Mouse (Mus musculus) heart, embryonic 11.5 days (tissue): ENCODE data around the gene Cln3. TPM values are rescaled to one million over a fixed set of nuclear protein-coding genes. Genes with fewer than 3 reads are reported as not detected.
A peak's percentile ranks its signal among the peaks of the same experiment; 100 is the strongest.

Experiments
- ATAC-seq: fragments of 200-750 bp; cut with Nextera tagmentation; replicated peaks from 2 replicates; pipeline ENCODE4 v1.8.0; 2017; ENCODE audit warnings: moderate library complexity; ENCODE audit not compliant: insufficient number of reproducible peaks, low FRiP score, low TSS enrichment
- H3K27ac ChIP-seq: fragments of 300-500 bp; sonication (generic); 2 replicates; pipeline ENCODE4 v1.5.1; 2014; ENCODE audit warnings: mild to moderate bottlenecking, low read depth, low read length
- H3K27me3 ChIP-seq: fragments of 300-500 bp; sonication (generic); 2 replicates; pipeline ENCODE4 v1.6.1; 2014; ENCODE audit warnings: mild to moderate bottlenecking, low read length, mixed read lengths; ENCODE audit not compliant: control insufficient read depth, insufficient read depth
- H3K36me3 ChIP-seq: fragments of 300-500 bp; sonication (generic); 2 replicates; pipeline ENCODE4 v1.6.1; 2014; ENCODE audit warnings: mild to moderate bottlenecking, low read length, moderate library complexity, mixed read lengths; ENCODE audit not compliant: control insufficient read depth, insufficient read depth
- H3K4me1 ChIP-seq: fragments of 300-500 bp; sonication (generic); 2 replicates; pipeline ENCODE4 v1.6.1; 2014; ENCODE audit warnings: low read length; ENCODE audit not compliant: control insufficient read depth, insufficient read depth
- H3K4me2 ChIP-seq: fragments of 300-500 bp; sonication (generic); 2 replicates; pipeline ENCODE4 v1.6.1; 2014; ENCODE audit warnings: mild to moderate bottlenecking, moderate library complexity
- H3K4me3 ChIP-seq: fragments of 300-500 bp; sonication (generic); 2 replicates; pipeline ENCODE4 v1.5.1; 2014; ENCODE audit warnings: low read depth, low read length
- H3K9ac ChIP-seq: fragments of 300-500 bp; sonication (generic); 2 replicates; pipeline ENCODE4 v1.6.1; 2014; ENCODE audit warnings: mild to moderate bottlenecking, low read depth, low read length, moderate library complexity
- H3K9me3 ChIP-seq: fragments of 300-500 bp; sonication (generic); replicated peaks from 2 replicates; pipeline ENCODE4 v1.6.1; 2016; ENCODE audit warnings: low read length; ENCODE audit not compliant: control insufficient read depth
- WGBS: fragments of 180-500 bp; shearing (Covaris S2); extraction: QIAGEN DNeasy Blood & Tissue Kit; methylation state at CpG from one replicate; pipeline ENCODE4 v1.1.7; 2014; ENCODE audit not compliant: insufficient replicate concordance; 5-methylcytosine and 5-hydroxymethylcytosine counted together
- polyA plus RNA-seq: library from polyadenylated mRNA; unstranded; fragments of >200 nt; fragmentation: Nextera tagmentation; extraction: Ambion mirVana; gene quantifications from 2 replicates; pipeline ENCODE4 v1.2.1, GENCODE M21; 2014

The Cln3 gene
- polyA plus RNA-seq, 1 experiment from 2014 or later, result 19.7 TPM

- ATAC-seq, result no peak
- Histone ChIP-seq H3K9me3 (no peaks in the 10 kb centered on the region), H3K36me3 (no peaks in the 10 kb centered on the region), H3K27ac (peak within 1 kb of the TSS; percentile 58; the same call in 1 of the 2 replicates), H3K4me2 (peak within 1 kb of the TSS; percentile 93), H3K4me1 (peaks cover 8% of the 10 kb centered on the region; the same call in 1 of the 2 replicates), H3K9ac (no peak within 1 kb of the TSS), H3K4me3 (peak within 1 kb of the TSS; percentile 61), H3K27me3 (peaks cover 12% of the 10 kb centered on the region)
- WGBS, result 62% methylated on average over 8 of the region's 8 CpGs
Measured at GRCm38 (mm10) chr7:126584506-126584977, 1.1 kb downstream of the Cln3 start, which contains the start of gene Apobr. Apobr (plus strand) TSS chr7:126584942.

DNA sequence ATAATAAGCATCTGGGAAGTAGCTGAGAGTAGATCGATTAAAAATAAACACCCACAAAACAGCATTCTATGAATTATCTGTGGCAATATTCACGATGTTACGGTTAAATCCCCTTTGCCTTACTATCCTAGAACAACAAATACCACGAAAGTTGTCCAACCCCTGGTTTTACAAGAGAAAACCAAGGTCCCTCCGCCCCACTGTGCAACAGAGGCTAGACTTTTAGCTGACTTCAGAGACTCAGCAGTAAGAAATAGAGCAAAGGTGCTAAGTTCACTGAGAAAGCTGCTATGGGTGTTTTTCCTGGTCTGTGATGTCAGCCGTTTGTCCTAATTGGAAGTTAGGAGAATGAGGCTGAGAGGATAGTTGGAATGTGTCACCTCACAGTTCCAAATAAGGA, 1.9 kb downstream of the Cln3 start:
- peak overlapping the region; percentile 58; the same call in 1 of the 2 replicates for H3K27ac ChIP-seq
- peak overlapping the region; percentile 61 for H3K4me3 ChIP-seq
- peak overlapping the region; percentile 93 for H3K4me2 ChIP-seq
- peaks cover 8% of the 10 kb centered on the region; the same call in 1 of the 2 replicates for H3K4me1 ChIP-seq
- H3K9me3 ChIP-seq, result no peaks in the 10 kb centered on the region
- no peaks in the 10 kb centered on the region for H3K36me3 ChIP-seq
- peaks cover 12% of the 10 kb centered on the region for H3K27me3 ChIP-seq
- ATAC-seq, result no peak
- WGBS, result 48% methylated on average over 6 of the region's 6 CpGs
- peak overlapping the region; percentile 78; the same call in 1 of the 2 replicates for H3K9ac ChIP-seq

DNA sequence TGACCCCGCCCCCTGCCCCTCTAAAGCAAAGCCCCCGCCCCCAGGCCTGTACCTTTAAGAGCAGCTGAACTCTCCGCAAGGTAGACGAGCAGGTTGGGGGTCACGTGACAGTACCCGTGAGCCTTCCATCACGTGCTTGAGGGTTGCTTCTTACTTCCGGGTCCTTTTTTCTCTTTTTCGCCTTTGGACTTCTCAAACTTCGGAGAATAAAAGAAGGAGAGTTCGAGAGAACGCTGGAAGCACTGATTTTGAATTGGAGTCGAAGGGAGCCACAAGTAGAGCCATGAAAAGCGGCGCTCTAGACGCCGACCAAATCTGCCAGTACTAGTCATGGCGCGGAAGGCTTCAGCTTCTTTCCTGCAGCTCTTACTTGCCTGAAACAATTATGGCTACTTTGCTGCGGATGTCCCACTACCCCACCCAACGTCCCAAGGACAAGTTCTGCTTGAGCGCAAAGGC, 2.3 kb downstream of the Cln3 start:
- H3K9ac ChIP-seq, result peak overlapping the region; percentile 78
- H3K4me1 ChIP-seq, result peaks cover 8% of the 10 kb centered on the region; the same call in 1 of the 2 replicates
- no peaks in the 10 kb centered on the region for H3K9me3 ChIP-seq
- peak overlapping the region; percentile 61 for H3K4me3 ChIP-seq
- H3K27ac ChIP-seq, result peak overlapping the region; percentile 58
- peaks cover 8% of the 10 kb centered on the region for H3K27me3 ChIP-seq
- ATAC-seq, result peak; percentile 85
- WGBS, result under 1% methylated on average over 22 of the region's 22 CpGs
- H3K36me3 ChIP-seq, result no peaks in the 10 kb centered on the region
- peak overlapping the region; percentile 93 for H3K4me2 ChIP-seq

DNA sequence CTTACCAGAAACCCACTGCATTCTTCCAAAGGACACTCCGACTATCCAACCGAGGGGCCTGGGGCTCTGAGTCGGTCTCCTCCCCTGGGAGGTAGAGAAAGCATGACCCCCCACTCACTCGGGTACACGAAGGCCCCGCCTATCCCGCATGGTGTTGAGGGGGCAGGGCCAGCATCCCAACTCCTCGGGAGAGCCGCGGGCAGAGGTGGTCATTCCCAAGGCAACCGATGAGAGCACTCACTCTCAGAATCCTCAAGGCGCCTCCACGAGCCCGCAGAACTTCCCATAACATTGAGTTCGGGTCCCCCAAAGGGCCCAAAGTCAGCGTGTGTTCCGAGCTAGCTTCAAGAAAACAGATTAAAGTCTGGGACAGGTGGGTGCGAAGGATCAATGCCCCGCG, 2.9 kb downstream of the Cln3 start:
- H3K27ac ChIP-seq, result no peak overlapping the region
- WGBS, result 3% methylated on average over 20 of the region's 20 CpGs
- ATAC-seq, result no peak

DNA sequence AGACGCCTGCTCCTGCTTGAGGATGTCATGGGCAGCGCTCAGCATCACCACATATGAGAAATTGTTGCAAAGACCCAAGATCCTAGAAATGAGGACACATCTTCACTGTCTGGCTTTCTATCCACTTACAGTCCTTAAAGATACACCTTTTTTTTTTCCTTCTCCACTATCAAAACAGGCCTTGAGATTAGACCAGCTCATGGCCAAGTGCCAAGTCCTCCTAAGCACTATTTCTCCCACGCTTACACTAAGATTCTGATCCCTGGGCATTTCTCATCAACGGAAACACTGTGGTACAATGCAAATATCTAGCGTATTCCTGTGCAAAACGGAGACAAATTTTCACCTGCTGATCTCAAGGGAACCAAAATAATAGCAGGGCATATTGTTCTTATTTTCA, 4.0 kb downstream of the Cln3 start:
- Histone ChIP-seq H3K27ac (no peak overlapping the region), H3K4me2 (no peak overlapping the region), H3K36me3 (no peaks in the 10 kb centered on the region), H3K9me3 (no peaks in the 10 kb centered on the region), H3K4me3 (no peak overlapping the region), H3K27me3 (peaks cover 8% of the 10 kb centered on the region; the same call in 1 of the 2 replicates), H3K4me1 (peaks cover 8% of the 10 kb centered on the region; the same call in 1 of the 2 replicates), H3K9ac (no peak overlapping the region)
- no peak for ATAC-seq
- WGBS, result 69% methylated on average over 6 of the region's 6 CpGs

More for the DNA sequence above, 2.9 kb downstream of the Cln3 start:
- Histone ChIP-seq H3K27me3 (peaks cover 8% of the 10 kb centered on the region), H3K4me2 (peak overlapping the region; percentile 93), H3K9ac (peak overlapping the region; percentile 78), H3K36me3 (no peaks in the 10 kb centered on the region), H3K4me1 (peaks cover 8% of the 10 kb centered on the region; the same call in 1 of the 2 replicates), H3K4me3 (peak overlapping the region; percentile 61), H3K9me3 (no peaks in the 10 kb centered on the region)

- H3K36me3 ChIP-seq, result no peaks in the 10 kb centered on the region
- 47% methylated on average over 8 of the region's 8 CpGs for WGBS
- no peak overlapping the region for H3K4me3 ChIP-seq
- peaks cover 8% of the 10 kb centered on the region; the same call in 1 of the 2 replicates for H3K4me1 ChIP-seq
- no peak overlapping the region for H3K9ac ChIP-seq
- no peak for ATAC-seq
- H3K27me3 ChIP-seq, result no peaks in the 10 kb centered on the region
- no peak overlapping the region for H3K27ac ChIP-seq
- no peak overlapping the region for H3K4me2 ChIP-seq
- no peaks in the 10 kb centered on the region for H3K9me3 ChIP-seq
Measured at GRCm38 (mm10) chr7:126579172-126579571, 6.4 kb downstream of the Cln3 start.

DNA sequence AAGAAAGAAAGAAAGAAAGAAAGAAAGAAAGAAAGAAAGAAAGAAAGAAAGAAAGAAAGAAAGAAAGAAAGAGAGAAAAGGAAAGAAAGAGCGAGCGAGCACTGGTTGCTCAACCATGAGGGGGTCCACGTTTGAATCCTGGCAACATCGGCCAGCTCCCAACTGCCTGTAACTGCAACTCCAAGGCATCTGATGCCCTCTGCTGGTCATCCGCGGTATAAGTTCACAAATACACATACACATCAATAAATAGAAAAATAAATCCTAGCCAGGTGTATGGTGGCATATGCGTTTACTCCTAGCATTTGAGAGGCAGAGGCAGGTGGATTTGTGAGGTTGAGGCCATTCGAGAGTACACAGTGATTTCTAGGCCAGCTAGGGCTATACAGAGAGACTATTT, 8.7 kb downstream of the Cln3 start:
- H3K4me2 ChIP-seq, result no peak overlapping the region
- H3K9me3 ChIP-seq, result no peaks in the 10 kb centered on the region
- WGBS, result 38% methylated on average over 8 of the region's 8 CpGs
- H3K4me3 ChIP-seq, result no peak overlapping the region
- H3K9ac ChIP-seq, result no peak overlapping the region
- peaks cover 2% of the 10 kb centered on the region; the same call in 1 of the 2 replicates for H3K36me3 ChIP-seq
- no peak overlapping the region for H3K27ac ChIP-seq
- no peaks in the 10 kb centered on the region for H3K27me3 ChIP-seq
- no peak for ATAC-seq
- peaks cover 2% of the 10 kb centered on the region; the same call in 1 of the 2 replicates for H3K4me1 ChIP-seq

DNA sequence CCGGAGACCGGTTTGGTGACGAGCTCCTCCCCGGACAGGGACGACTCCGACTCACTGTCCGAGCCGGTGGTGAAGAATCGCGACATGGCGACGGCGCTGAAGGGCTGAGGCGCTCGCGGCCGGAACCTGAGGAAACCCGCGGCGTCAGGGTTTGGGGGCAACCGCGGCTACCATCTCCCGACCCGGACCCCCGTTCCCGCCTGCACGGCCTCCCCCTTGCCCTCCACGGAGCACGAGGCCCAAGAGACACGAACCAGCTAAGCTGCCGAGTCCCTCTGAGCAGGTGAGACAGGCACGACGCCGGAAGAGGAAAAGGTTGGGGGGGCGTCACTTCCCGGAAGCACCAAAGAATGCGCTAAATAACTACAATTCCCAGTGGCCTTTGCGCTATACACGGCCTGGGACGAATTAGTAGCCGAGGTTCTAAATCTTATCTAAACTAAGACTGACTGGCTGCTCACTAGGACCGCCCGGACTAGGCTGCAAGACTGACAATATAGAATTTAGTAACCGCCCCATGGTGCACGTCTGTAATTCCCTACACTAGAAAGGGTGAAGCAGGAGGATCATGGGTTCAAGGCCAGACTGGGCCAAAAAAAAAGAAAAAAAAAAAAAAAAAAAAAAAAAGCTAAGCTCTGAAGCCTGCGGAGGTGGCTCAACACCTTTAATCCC, 19.4 kb downstream of the Cln3 start, which contains the start of gene Eif3c:
TSS of gene Eif3c (minus strand) at position 318 of the 672 bp plus-strand sequence.
- ATAC-seq, result peak; percentile 90
- Histone ChIP-seq H3K9me3 (no peaks in the 10 kb centered on the region), H3K27ac (peak within 1 kb of the TSS; percentile 74), H3K4me2 (peak within 1 kb of the TSS; percentile 76), H3K27me3 (no peaks in the 10 kb centered on the region), H3K4me1 (0 out of 2 replicates have a peak, but pooled peaks cover 2% of the 10 kb centered on the region), H3K9ac (peak within 1 kb of the TSS; percentile 85), H3K4me3 (peak within 1 kb of the TSS; percentile 97), H3K36me3 (peaks cover 22% of the 10 kb centered on the region)
- WGBS, result under 1% methylated on average over 44 of the region's 46 CpGs
